Mouse (Mus musculus): Measurements from ENCODE around the gene Cdh20. TPM values are rescaled to one million over a fixed set of nuclear protein-coding genes. Genes with fewer than 3 reads are reported as not detected.

The Cdh20 gene
- polyA plus RNA-seq, 1 experiment from 2014 or later = not detected

- no peaks in the 10 kb centered on the region for H3K4me1 ChIP-seq (ENCODE audit: control insufficient read depth, low read depth, low read length)
- 40% methylated on average over 3 of the region's 3 CpGs for WGBS (ENCODE audit: insufficient replicate concordance)
- no peaks in the 10 kb centered on the region for H3K27me3 ChIP-seq (ENCODE audit: control insufficient read depth, insufficient read depth, low read depth, low read length)
- no peaks in the 10 kb centered on the region for H3K9me3 ChIP-seq (replicated peaks; ENCODE audit: control insufficient read depth, low read length)
- H3K4me3 ChIP-seq (ENCODE audit: low read depth, low read length) = no peak overlapping the region
- no peak overlapping the region for H3K27ac ChIP-seq (ENCODE audit: low read length)
- H3K36me3 ChIP-seq (ENCODE audit: control insufficient read depth, insufficient read depth) = no peaks in the 10 kb centered on the region
- H3K4me2 ChIP-seq (ENCODE audit: low read depth, low read length) = no peak overlapping the region
- no peak overlapping the region for H3K9ac ChIP-seq (ENCODE audit: low read depth, low read length)
- no peak for ATAC-seq (ENCODE audit: low read depth)
Measured at GRCm38 (mm10) chr1:104796146-104796545, 27.8 kb downstream of the Cdh20 start.

GRCm38 (mm10) chr1:104797139-104797538 lies 28.8 kb downstream of the Cdh20 start:
- H3K9me3 ChIP-seq (replicated peaks; ENCODE audit: control insufficient read depth, low read length) = no peaks in the 10 kb centered on the region
- no peaks in the 10 kb centered on the region for H3K4me1 ChIP-seq (ENCODE audit: control insufficient read depth, low read depth, low read length)
- H3K9ac ChIP-seq (ENCODE audit: low read depth, low read length) = no peak overlapping the region
- H3K4me2 ChIP-seq (ENCODE audit: low read depth, low read length) = no peak overlapping the region
- H3K27me3 ChIP-seq (ENCODE audit: control insufficient read depth, insufficient read depth, low read depth, low read length) = no peaks in the 10 kb centered on the region
- WGBS (ENCODE audit: insufficient replicate concordance) = 53% methylated on average over 4 of the region's 4 CpGs
- no peaks in the 10 kb centered on the region for H3K36me3 ChIP-seq (ENCODE audit: control insufficient read depth, insufficient read depth)
- H3K4me3 ChIP-seq (ENCODE audit: low read depth, low read length) = no peak overlapping the region
- no peak for ATAC-seq (ENCODE audit: low read depth)
- H3K27ac ChIP-seq (ENCODE audit: low read length) = no peak overlapping the region

GRCm38 (mm10) chr1:104804746-104805145 lies 36.4 kb downstream of the Cdh20 start:
- Histone ChIP-seq H3K27me3 (ENCODE audit: control insufficient read depth, insufficient read depth, low read depth, low read length) (no peaks in the 10 kb centered on the region), H3K36me3 (ENCODE audit: control insufficient read depth, insufficient read depth) (no peaks in the 10 kb centered on the region), H3K4me2 (ENCODE audit: low read depth, low read length) (no peak overlapping the region), H3K9ac (ENCODE audit: low read depth, low read length) (no peak overlapping the region), H3K4me1 (ENCODE audit: control insufficient read depth, low read depth, low read length) (no peaks in the 10 kb centered on the region), H3K27ac (ENCODE audit: low read length) (no peak overlapping the region), H3K4me3 (ENCODE audit: low read depth, low read length) (no peak overlapping the region), H3K9me3 (replicated peaks; ENCODE audit: control insufficient read depth, low read length) (no peaks in the 10 kb centered on the region)
- 77% methylated on average over 6 of the region's 6 CpGs for WGBS (ENCODE audit: insufficient replicate concordance)
- no peak for ATAC-seq (ENCODE audit: low read depth)

GRCm38 (mm10) chr1:104807214-104807613 lies 38.9 kb downstream of the Cdh20 start:
- WGBS (ENCODE audit: insufficient replicate concordance) = 64% methylated on average over 2 of the region's 2 CpGs
- Histone ChIP-seq H3K36me3 (ENCODE audit: control insufficient read depth, insufficient read depth) (no peaks in the 10 kb centered on the region), H3K9me3 (replicated peaks; ENCODE audit: control insufficient read depth, low read length) (no peaks in the 10 kb centered on the region), H3K27ac (ENCODE audit: low read length) (no peak overlapping the region), H3K4me3 (ENCODE audit: low read depth, low read length) (no peak overlapping the region), H3K27me3 (ENCODE audit: control insufficient read depth, insufficient read depth, low read depth, low read length) (no peaks in the 10 kb centered on the region), H3K9ac (ENCODE audit: low read depth, low read length) (no peak overlapping the region), H3K4me1 (ENCODE audit: control insufficient read depth, low read depth, low read length) (no peaks in the 10 kb centered on the region), H3K4me2 (ENCODE audit: low read depth, low read length) (no peak overlapping the region)
- ATAC-seq (ENCODE audit: low read depth) = no peak

- H3K9me3 ChIP-seq (replicated peaks; ENCODE audit: control insufficient read depth, low read length) = no peaks in the 10 kb centered on the region
- H3K4me3 ChIP-seq (ENCODE audit: low read depth, low read length) = no peak overlapping the region
- no peaks in the 10 kb centered on the region for H3K36me3 ChIP-seq (ENCODE audit: control insufficient read depth, insufficient read depth)
- 62% methylated on average over 2 of the region's 2 CpGs for WGBS (ENCODE audit: insufficient replicate concordance)
- no peak overlapping the region for H3K9ac ChIP-seq (ENCODE audit: low read depth, low read length)
- no peak for ATAC-seq (ENCODE audit: low read depth)
- H3K27ac ChIP-seq (ENCODE audit: low read length) = no peak overlapping the region
- no peaks in the 10 kb centered on the region for H3K27me3 ChIP-seq (ENCODE audit: control insufficient read depth, insufficient read depth, low read depth, low read length)
- no peaks in the 10 kb centered on the region for H3K4me1 ChIP-seq (ENCODE audit: control insufficient read depth, low read depth, low read length)
- H3K4me2 ChIP-seq (ENCODE audit: low read depth, low read length) = no peak overlapping the region
Measured at GRCm38 (mm10) chr1:104817510-104817909, 49.2 kb downstream of the Cdh20 start.

- H3K4me2 ChIP-seq (ENCODE audit: low read depth, low read length) = no peak overlapping the region
- 58% methylated on average over 2 of the region's 2 CpGs for WGBS (ENCODE audit: insufficient replicate concordance)
- H3K27me3 ChIP-seq (ENCODE audit: control insufficient read depth, insufficient read depth, low read depth, low read length) = no peaks in the 10 kb centered on the region
- no peaks in the 10 kb centered on the region for H3K9me3 ChIP-seq (replicated peaks; ENCODE audit: control insufficient read depth, low read length)
- no peak overlapping the region for H3K27ac ChIP-seq (ENCODE audit: low read length)
- no peak overlapping the region for H3K9ac ChIP-seq (ENCODE audit: low read depth, low read length)
- no peaks in the 10 kb centered on the region for H3K4me1 ChIP-seq (ENCODE audit: control insufficient read depth, low read depth, low read length)
- no peak overlapping the region for H3K4me3 ChIP-seq (ENCODE audit: low read depth, low read length)
- no peaks in the 10 kb centered on the region for H3K36me3 ChIP-seq (ENCODE audit: control insufficient read depth, insufficient read depth)
- ATAC-seq (ENCODE audit: low read depth) = no peak
Measured at GRCm38 (mm10) chr1:104828106-104828505, 59.8 kb downstream of the Cdh20 start.

GRCm38 (mm10) chr1:104838206-104838915 lies 70.0 kb downstream of the Cdh20 start:
- Histone ChIP-seq H3K27ac (ENCODE audit: low read length) (no peak overlapping the region), H3K9ac (ENCODE audit: low read depth, low read length) (no peak overlapping the region), H3K4me1 (ENCODE audit: control insufficient read depth, low read depth, low read length) (no peaks in the 10 kb centered on the region), H3K27me3 (ENCODE audit: control insufficient read depth, insufficient read depth, low read depth, low read length) (no peaks in the 10 kb centered on the region), H3K4me3 (ENCODE audit: low read depth, low read length) (no peak overlapping the region), H3K36me3 (ENCODE audit: control insufficient read depth, insufficient read depth) (no peaks in the 10 kb centered on the region), H3K9me3 (replicated peaks; ENCODE audit: control insufficient read depth, low read length) (no peaks in the 10 kb centered on the region), H3K4me2 (ENCODE audit: low read depth, low read length) (no peak overlapping the region)
- WGBS (ENCODE audit: insufficient replicate concordance) = 41% methylated on average over 4 of the region's 4 CpGs
- no peak for ATAC-seq (ENCODE audit: low read depth)

- no peaks in the 10 kb centered on the region for H3K9me3 ChIP-seq (replicated peaks; ENCODE audit: control insufficient read depth, low read length)
- H3K9ac ChIP-seq (ENCODE audit: low read depth, low read length) = no peak overlapping the region
- no peaks in the 10 kb centered on the region for H3K36me3 ChIP-seq (ENCODE audit: control insufficient read depth, insufficient read depth)
- no peak for ATAC-seq (ENCODE audit: low read depth)
- H3K4me1 ChIP-seq (ENCODE audit: control insufficient read depth, low read depth, low read length) = no peaks in the 10 kb centered on the region
- no peak overlapping the region for H3K4me3 ChIP-seq (ENCODE audit: low read depth, low read length)
- no peak overlapping the region for H3K27ac ChIP-seq (ENCODE audit: low read length)
- no peaks in the 10 kb centered on the region for H3K27me3 ChIP-seq (ENCODE audit: control insufficient read depth, insufficient read depth, low read depth, low read length)
- H3K4me2 ChIP-seq (ENCODE audit: low read depth, low read length) = no peak overlapping the region
Measured at GRCm38 (mm10) chr1:104839051-104839450, 70.7 kb downstream of the Cdh20 start.

- Histone ChIP-seq H3K27ac (ENCODE audit: low read length) (no peak overlapping the region), H3K9me3 (replicated peaks; ENCODE audit: control insufficient read depth, low read length) (no peaks in the 10 kb centered on the region), H3K4me2 (ENCODE audit: low read depth, low read length) (no peak overlapping the region), H3K4me1 (ENCODE audit: control insufficient read depth, low read depth, low read length) (no peaks in the 10 kb centered on the region), H3K9ac (ENCODE audit: low read depth, low read length) (no peak overlapping the region), H3K36me3 (ENCODE audit: control insufficient read depth, insufficient read depth) (no peaks in the 10 kb centered on the region), H3K4me3 (ENCODE audit: low read depth, low read length) (no peak overlapping the region), H3K27me3 (ENCODE audit: control insufficient read depth, insufficient read depth, low read depth, low read length) (no peaks in the 10 kb centered on the region)
- WGBS (ENCODE audit: insufficient replicate concordance) = 43% methylated on average over 2 of the region's 2 CpGs
- ATAC-seq (ENCODE audit: low read depth) = no peak
Measured at GRCm38 (mm10) chr1:104848256-104848919, 80.1 kb downstream of the Cdh20 start.

Measured in liver, embryonic 16.5 days (tissue).